Mouse (Mus musculus) cerebellum, adult 2 months (tissue): ENCODE measurements around the gene Lamb3. TPM values are rescaled to one million over a fixed set of nuclear protein-coding genes. Genes with fewer than 3 reads are reported as not detected.

ENCODE experiments used
- DNase-seq, 2 experiments: peaks; one replicate each; pipeline ENCODE4 v3.0.0; 2021
- H3K27ac ChIP-seq: fragments of 200-500 bp; 2 replicates; pipeline ENCODE4 v1.5.1; 2012; ENCODE audit warnings: low read length, control low read depth, inconsistent platforms; ENCODE audit not compliant: insufficient read depth
- H3K27me3 ChIP-seq: fragments of 200-500 bp; 2 replicates; pipeline ENCODE4 v1.6.1; 2012; ENCODE audit warnings: inconsistent platforms, mild to moderate bottlenecking, low read length, moderate library complexity; ENCODE audit not compliant: control insufficient read depth, insufficient read depth
- H3K4me1 ChIP-seq: fragments of 200-500 bp; 2 replicates; pipeline ENCODE4 v1.6.1; 2011; ENCODE audit warnings: low read length; ENCODE audit not compliant: control insufficient read depth, insufficient read depth
- H3K4me3 ChIP-seq: fragments of 200-500 bp; replicated peaks from 2 replicates; pipeline ENCODE3; 2011; ENCODE audit warnings: mild to moderate bottlenecking, low read depth, low read length, control low read depth; ENCODE audit not compliant: insufficient read depth
- CTCF ChIP-seq: fragments of 200-500 bp; IDR thresholded peaks from 2 replicates; pipeline ENCODE4 v1.5.1; 2011; ENCODE audit warnings: low read depth, mild to moderate bottlenecking, control low read depth, low read length, moderate library complexity, borderline replicate concordance; ENCODE audit not compliant: insufficient read depth
- POLR2A ChIP-seq: fragments of 200-500 bp; IDR thresholded peaks from 2 replicates; pipeline ENCODE4 v1.6.1; 2011; ENCODE audit warnings: low read length, control low read depth, borderline replicate concordance; ENCODE audit not compliant: insufficient read depth
- WGBS: fragments of 180-500 bp; shearing (Covaris S2); methylation state at CpG from one replicate; pipeline ENCODE4 v1.1.7; 2018; 5-methylcytosine and 5-hydroxymethylcytosine counted together
- polyA plus RNA-seq: library from polyadenylated mRNA; depleted of rRNA; stranded (reverse); fragments of >200 nt; gene quantifications from 2 replicates; pipeline ENCODE4 v1.2.3, GENCODE M21; 2012

The Lamb3 gene
- polyA plus RNA-seq, 1 experiment = 3.9 TPM

- WGBS = 70% methylated on average over 5 of the region's 5 CpGs
- TF ChIP-seq POLR2A = no peak
- no peak for TF ChIP-seq CTCF
- Histone ChIP-seq H3K27ac (no peak overlapping the region), H3K4me3 (no peak overlapping the region), H3K27me3 (no peaks in the 10 kb centered on the region), H3K4me1 (no peaks in the 10 kb centered on the region)
- no peak for DNase-seq
Observed at GRCm38 (mm10) chr1:193214053-193214452, 6.6 kb downstream of the Lamb3 start.

- TF ChIP-seq POLR2A (no peak), CTCF (no peak)
- H3K4me3 ChIP-seq = no peak overlapping the region
- no peaks in the 10 kb centered on the region for H3K4me1 ChIP-seq
- no peak overlapping the region for H3K27ac ChIP-seq
- no peak for DNase-seq
- WGBS = 77% methylated on average over 3 of the region's 3 CpGs
- H3K27me3 ChIP-seq = no peaks in the 10 kb centered on the region
Observed at GRCm38 (mm10) chr1:193216000-193216399, 8.5 kb downstream of the Lamb3 start.

GRCm38 (mm10) chr1:193220408-193220807, 12.9 kb downstream of the Lamb3 start:
- no peak for DNase-seq
- H3K4me1 ChIP-seq = no peaks in the 10 kb centered on the region
- TF ChIP-seq CTCF (no peak), POLR2A (no peak)
- no peak overlapping the region for H3K4me3 ChIP-seq
- 75% methylated on average over 5 of the region's 5 CpGs for whole genome bisulfite sequencing
- H3K27me3 ChIP-seq = no peaks in the 10 kb centered on the region
- H3K27ac ChIP-seq = no peak overlapping the region

- no peaks in the 10 kb centered on the region for H3K4me1 ChIP-seq
- 60% methylated on average over 3 of the region's 3 CpGs for WGBS
- no peak overlapping the region for H3K4me3 ChIP-seq
- H3K27ac ChIP-seq = no peak overlapping the region
- DNase-seq = no peak
- no peaks in the 10 kb centered on the region for H3K27me3 ChIP-seq
- TF ChIP-seq POLR2A = no peak
- TF ChIP-seq CTCF = no peak
Observed at GRCm38 (mm10) chr1:193225531-193225930, 18.0 kb downstream of the Lamb3 start.

GRCm38 (mm10) chr1:193226114-193226513, 18.6 kb downstream of the Lamb3 start:
- no peaks in the 10 kb centered on the region for H3K4me1 ChIP-seq
- H3K27ac ChIP-seq = no peak overlapping the region
- H3K27me3 ChIP-seq = no peaks in the 10 kb centered on the region
- WGBS = 96% methylated on average over 4 of the region's 4 CpGs
- TF ChIP-seq CTCF = no peak
- TF ChIP-seq POLR2A = no peak
- no peak for DNase-seq
- H3K4me3 ChIP-seq = no peak overlapping the region

GRCm38 (mm10) chr1:193226724-193227522, 19.4 kb downstream of the Lamb3 start:
- DNase-seq = no peak
- WGBS = 54% methylated on average over 7 of the region's 7 CpGs
- no peak overlapping the region for H3K4me3 ChIP-seq
- no peak for TF ChIP-seq POLR2A
- no peak for TF ChIP-seq CTCF
- H3K27me3 ChIP-seq = no peaks in the 10 kb centered on the region
- H3K27ac ChIP-seq = no peak overlapping the region
- H3K4me1 ChIP-seq = no peaks in the 10 kb centered on the region

GRCm38 (mm10) chr1:193227537-193227936, 20.0 kb downstream of the Lamb3 start:
- Histone ChIP-seq H3K4me3 (no peak overlapping the region), H3K4me1 (no peaks in the 10 kb centered on the region), H3K27ac (no peak overlapping the region), H3K27me3 (no peaks in the 10 kb centered on the region)
- no peak for DNase-seq
- WGBS = 77% methylated on average over 4 of the region's 4 CpGs
- no peak for TF ChIP-seq CTCF
- TF ChIP-seq POLR2A = no peak

GRCm38 (mm10) chr1:193229570-193229969, 22.1 kb downstream of the Lamb3 start:
- H3K4me1 ChIP-seq = no peaks in the 10 kb centered on the region
- WGBS = 97% methylated on average over 5 of the region's 5 CpGs
- no peak for TF ChIP-seq CTCF
- TF ChIP-seq POLR2A = no peak
- H3K27me3 ChIP-seq = no peaks in the 10 kb centered on the region
- H3K27ac ChIP-seq = no peak overlapping the region
- DNase-seq = no peak
- no peak overlapping the region for H3K4me3 ChIP-seq
